Mouse (Mus musculus): ENCODE measurements at regions not wholly inside any gene's neighbourhood (a gene's known extent, or its start where the extent isn't known, plus 50 kb on each side); places are given as distances from the start of the nearest gene placed in this dataset.

DNA sequence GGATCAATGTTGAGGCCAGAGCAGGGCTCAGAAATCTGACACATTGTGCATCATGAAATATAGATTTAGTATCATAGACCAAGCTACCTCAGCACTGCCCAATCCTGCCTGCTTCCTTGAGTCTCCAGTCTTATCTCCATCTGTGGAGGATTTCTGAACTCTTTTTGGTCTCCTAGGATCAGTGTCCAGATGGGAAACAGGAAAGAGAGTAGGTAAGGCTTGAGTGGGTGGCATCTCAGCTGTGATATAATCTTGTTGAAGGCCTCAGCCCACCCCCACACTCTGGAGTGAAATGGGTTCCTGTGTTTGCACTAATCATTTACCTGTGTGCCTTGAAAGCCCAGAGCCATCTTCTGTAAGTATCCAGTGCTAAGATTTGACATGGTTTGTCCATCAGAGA, 74.3 kb upstream of the Aff3 start:
- H3K27me3 ChIP-seq, result no peaks in the 10 kb centered on the region
- no peak overlapping the region for H3K27ac ChIP-seq (replicated peaks)
- no peak overlapping the region for H3K4me3 ChIP-seq
- H3K36me3 ChIP-seq, result no peaks in the 10 kb centered on the region
- no peaks in the 10 kb centered on the region for H3K9me3 ChIP-seq
- ATAC-seq (replicated peaks), result no peak
- H3K4me1 ChIP-seq, result no peaks in the 10 kb centered on the region
- no peak overlapping the region for H3K4me2 ChIP-seq (replicated peaks)
- no peak overlapping the region for H3K9ac ChIP-seq (replicated peaks)

DNA sequence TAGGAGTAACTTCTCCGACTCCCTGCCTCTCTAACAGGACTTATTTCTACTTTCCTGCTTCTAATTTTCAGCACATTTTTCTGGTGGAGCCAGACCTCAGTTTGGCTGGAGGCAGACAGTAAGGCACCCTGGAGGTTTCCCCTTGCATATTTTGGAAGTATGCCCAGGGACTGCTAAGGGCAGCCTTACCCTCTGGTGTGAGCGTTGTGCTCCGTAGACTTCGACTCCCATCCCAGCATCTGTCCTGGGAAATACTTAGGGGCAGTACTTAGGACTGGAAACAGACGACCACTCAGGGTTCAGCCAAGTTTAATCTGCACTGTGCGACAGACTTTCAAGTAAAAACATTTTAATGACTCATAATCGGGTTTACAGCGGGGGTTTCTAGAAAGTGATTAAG, 71.0 kb upstream of the Aff3 start:
- Histone ChIP-seq H3K9me3 (no peaks in the 10 kb centered on the region), H3K36me3 (no peaks in the 10 kb centered on the region), H3K27ac (replicated peaks) (no peak overlapping the region), H3K9ac (replicated peaks) (no peak overlapping the region), H3K4me2 (replicated peaks) (no peak overlapping the region), H3K4me1 (peaks cover 5% of the 10 kb centered on the region; the same call in 1 of the 2 replicates), H3K4me3 (no peak overlapping the region), H3K27me3 (no peaks in the 10 kb centered on the region)
- 80% methylated on average over 8 of the region's 8 CpGs for WGBS
- ATAC-seq (replicated peaks), result no peak

DNA sequence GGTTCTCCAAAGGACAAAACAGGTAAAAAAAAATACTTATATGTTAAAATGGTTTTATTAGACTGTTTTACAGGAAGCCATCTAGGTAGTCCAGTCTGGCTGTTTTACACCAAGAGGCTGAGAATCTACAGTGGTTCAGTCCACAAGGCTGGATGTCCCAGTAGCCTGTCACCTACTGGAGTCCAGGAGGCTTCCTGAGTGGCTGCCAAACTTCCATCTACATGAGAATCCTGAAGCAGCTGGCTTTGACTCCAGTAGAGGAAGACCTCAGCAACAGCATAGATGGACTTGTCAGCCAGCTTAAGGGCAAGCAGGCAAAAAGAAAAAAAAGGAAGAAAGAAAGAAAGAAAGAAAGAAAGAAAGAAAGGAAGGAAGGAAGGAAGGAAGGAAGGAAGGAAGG, 68.4 kb upstream of the Aff3 start:
- Histone ChIP-seq H3K27ac (replicated peaks) (no peak overlapping the region), H3K9ac (replicated peaks) (no peak overlapping the region), H3K4me1 (peaks cover 27% of the 10 kb centered on the region), H3K9me3 (no peaks in the 10 kb centered on the region), H3K27me3 (no peaks in the 10 kb centered on the region), H3K36me3 (no peaks in the 10 kb centered on the region), H3K4me2 (replicated peaks) (no peak overlapping the region), H3K4me3 (no peak overlapping the region)
- no peak for ATAC-seq (replicated peaks)

DNA sequence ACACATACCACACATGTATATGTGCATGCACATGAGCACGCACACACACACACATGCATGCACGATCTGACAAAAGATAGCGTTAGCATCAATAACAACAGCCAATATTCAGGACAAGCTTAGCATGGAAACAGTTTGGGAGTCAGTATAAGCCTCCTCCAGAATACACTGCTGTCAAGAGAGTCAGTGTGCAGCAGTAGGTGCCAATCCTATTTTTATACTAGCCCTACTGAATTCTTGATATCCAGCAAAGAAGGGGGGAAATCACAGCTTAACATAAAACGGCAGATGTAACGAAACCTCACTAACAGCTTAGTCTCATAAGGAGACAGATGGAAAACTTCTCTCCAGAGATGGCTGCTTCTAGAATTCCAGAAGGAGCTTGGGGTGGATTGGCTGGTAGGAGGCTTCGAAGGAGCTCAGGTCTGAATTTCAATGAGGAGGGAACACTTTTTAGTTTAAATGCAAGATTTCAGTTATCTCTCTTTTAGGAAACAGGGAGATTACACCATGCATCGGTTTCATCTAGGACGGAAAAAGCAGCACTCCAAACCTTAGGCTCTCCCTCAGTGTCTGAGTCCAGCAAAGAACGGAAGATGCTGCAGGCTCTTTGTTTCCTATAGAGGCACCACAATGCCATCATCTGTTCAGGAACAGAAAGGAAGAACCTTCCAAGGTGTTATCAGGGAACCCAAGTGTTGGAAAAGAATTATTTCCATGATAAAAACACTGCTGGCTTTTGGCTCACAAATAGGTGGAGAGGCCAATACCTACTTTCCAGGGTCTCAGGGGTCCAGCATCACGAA, 65.4 kb upstream of the Aff3 start:
- no peaks in the 10 kb centered on the region for H3K9me3 ChIP-seq
- no peaks in the 10 kb centered on the region for H3K36me3 ChIP-seq
- H3K4me1 ChIP-seq, result peaks cover 27% of the 10 kb centered on the region
- peak overlapping the region; percentile 69 for H3K27ac ChIP-seq (replicated peaks)
- WGBS, result 71% methylated on average over 10 of the region's 10 CpGs
- H3K4me3 ChIP-seq, result no peak overlapping the region
- H3K9ac ChIP-seq (replicated peaks), result no peak overlapping the region
- no peak overlapping the region for H3K4me2 ChIP-seq (replicated peaks)
- peak; percentile 55 for ATAC-seq (replicated peaks)
- H3K27me3 ChIP-seq, result no peaks in the 10 kb centered on the region

DNA sequence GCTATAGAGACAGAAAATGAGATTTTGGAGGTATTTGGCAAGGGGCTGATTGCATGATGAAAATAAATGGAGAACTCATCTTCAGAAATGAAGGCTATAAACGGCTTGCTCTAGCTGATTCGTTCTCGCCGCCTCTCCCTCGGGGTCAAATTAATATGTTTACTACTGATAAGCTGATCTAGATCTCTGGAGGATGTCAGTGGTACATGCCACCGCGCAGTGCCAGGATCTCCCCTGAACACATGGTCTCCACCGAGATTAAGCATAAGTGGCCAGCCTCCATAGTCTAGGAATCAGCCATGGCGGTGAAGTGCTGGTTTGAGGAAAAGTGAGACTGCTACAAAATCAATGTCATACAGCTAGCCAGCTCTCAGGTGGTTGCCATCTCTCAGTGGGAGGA, 61.0 kb upstream of the Aff3 start:
- no peak for ATAC-seq (replicated peaks)

DNA sequence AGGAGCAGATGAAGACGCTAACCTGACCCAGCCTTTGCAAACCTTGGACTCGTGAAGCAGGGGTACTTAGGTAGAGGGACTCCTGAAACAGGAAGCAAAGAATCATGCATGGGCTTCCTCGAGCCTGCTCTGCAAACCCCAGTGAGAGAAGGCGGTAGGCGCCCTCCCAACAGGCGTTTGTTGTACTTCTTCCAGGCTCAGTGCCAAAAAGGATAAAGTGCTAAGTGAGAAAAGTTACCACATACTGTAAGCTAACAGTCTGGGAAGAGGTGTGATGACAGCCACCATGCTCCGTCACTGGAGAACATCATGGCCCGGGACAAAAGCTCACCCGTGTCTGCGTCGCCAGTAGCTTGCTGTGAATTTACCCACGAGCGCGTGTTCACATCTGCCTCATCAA, 59.9 kb upstream of the Aff3 start:
- no peak overlapping the region for H3K4me2 ChIP-seq (replicated peaks)
- H3K9ac ChIP-seq (replicated peaks), result no peak overlapping the region
- WGBS, result 91% methylated on average over 14 of the region's 14 CpGs
- no peaks in the 10 kb centered on the region for H3K27me3 ChIP-seq
- no peaks in the 10 kb centered on the region for H3K9me3 ChIP-seq
- H3K4me3 ChIP-seq, result no peak overlapping the region
- no peak for ATAC-seq (replicated peaks)
- H3K36me3 ChIP-seq, result no peaks in the 10 kb centered on the region
- no peak overlapping the region for H3K27ac ChIP-seq (replicated peaks)
- peaks cover 10% of the 10 kb centered on the region for H3K4me1 ChIP-seq

More for the DNA sequence above, 61.0 kb upstream of the Aff3 start:
- 91% methylated on average over 9 of the region's 9 CpGs for WGBS
- Histone ChIP-seq H3K27ac (replicated peaks) (no peak overlapping the region), H3K9me3 (no peaks in the 10 kb centered on the region), H3K36me3 (no peaks in the 10 kb centered on the region), H3K4me2 (replicated peaks) (no peak overlapping the region), H3K27me3 (no peaks in the 10 kb centered on the region), H3K9ac (replicated peaks) (no peak overlapping the region), H3K4me1 (peaks cover 22% of the 10 kb centered on the region), H3K4me3 (no peak overlapping the region)

DNA sequence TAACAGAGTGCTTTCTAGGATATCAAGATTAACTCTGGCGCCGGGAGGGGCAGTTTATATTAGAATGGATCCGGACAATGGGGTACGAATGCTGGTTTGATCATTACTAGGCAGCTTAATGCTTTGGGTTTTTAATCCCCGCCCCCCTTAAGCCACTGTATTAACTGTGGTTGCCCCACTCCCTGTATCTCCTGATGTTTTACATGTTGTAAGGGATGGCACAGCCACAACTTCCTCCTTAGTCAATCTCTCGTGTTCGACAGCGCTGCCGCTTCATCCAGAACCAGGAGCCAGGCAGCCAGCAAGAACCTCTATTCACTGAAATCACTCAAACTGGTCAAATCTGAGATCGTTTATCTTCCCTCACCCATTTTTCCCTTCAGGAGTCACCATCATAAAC, 57.4 kb upstream of the Aff3 start:
- no peak overlapping the region for H3K27ac ChIP-seq (replicated peaks)
- no peak overlapping the region for H3K4me2 ChIP-seq (replicated peaks)
- H3K9ac ChIP-seq (replicated peaks), result no peak overlapping the region
- WGBS, result 87% methylated on average over 10 of the region's 10 CpGs
- H3K4me3 ChIP-seq, result no peak overlapping the region
- no peak for ATAC-seq (replicated peaks)
- H3K9me3 ChIP-seq, result no peaks in the 10 kb centered on the region
- no peaks in the 10 kb centered on the region for H3K36me3 ChIP-seq
- H3K27me3 ChIP-seq, result no peaks in the 10 kb centered on the region
- H3K4me1 ChIP-seq, result no peaks in the 10 kb centered on the region

DNA sequence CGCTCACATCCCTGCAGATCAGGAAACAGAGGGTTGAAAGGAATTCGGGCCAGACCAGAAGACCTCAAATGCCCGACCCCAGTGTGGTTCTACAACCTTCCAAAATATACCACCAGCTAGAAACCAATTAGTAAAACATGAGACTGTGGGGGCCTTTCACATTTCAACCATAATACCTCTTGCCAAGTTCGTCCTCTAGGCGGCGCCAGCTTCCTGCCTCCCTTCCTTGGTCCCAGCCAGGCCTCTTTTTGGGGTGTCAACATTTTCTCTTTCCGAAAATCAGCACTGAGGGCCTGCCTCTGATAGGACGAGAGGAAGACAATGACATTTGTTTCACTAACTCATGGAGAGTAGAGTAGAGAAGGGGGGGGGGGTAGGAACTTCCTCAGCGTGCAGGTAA, 55.5 kb upstream of the Aff3 start:
- H3K4me3 ChIP-seq, result no peak overlapping the region
- 46% methylated on average over 9 of the region's 9 CpGs for WGBS

DNA sequence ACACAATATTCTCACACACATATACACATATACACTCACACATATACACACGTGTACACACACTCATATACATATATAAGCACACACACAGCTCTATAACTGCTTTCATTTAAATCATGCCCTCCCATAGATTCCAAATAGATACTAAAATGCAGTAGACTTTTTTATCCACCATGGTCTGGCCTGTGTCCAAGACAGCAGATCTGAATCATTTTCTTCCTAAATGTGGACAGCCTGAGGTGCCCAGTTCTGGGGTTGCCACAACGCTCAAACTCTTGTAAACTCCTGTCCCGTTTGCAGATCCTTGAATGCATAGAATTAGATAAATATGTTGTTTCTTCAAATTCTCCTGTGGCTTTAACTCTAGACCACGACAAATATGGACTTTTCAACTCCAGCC, 50.9 kb upstream of the Aff3 start:
- H3K27ac ChIP-seq (replicated peaks), result no peak overlapping the region
- ATAC-seq (replicated peaks), result no peak
- no peaks in the 10 kb centered on the region for H3K27me3 ChIP-seq
- no peak overlapping the region for H3K4me2 ChIP-seq (replicated peaks)
- no peak overlapping the region for H3K4me3 ChIP-seq
- WGBS, result 85% methylated on average over 4 of the region's 4 CpGs
- no peak overlapping the region for H3K9ac ChIP-seq (replicated peaks)
- H3K9me3 ChIP-seq, result no peaks in the 10 kb centered on the region
- no peaks in the 10 kb centered on the region for H3K36me3 ChIP-seq
- no peaks in the 10 kb centered on the region for H3K4me1 ChIP-seq

More for the DNA sequence above, 55.5 kb upstream of the Aff3 start:
- Histone ChIP-seq H3K36me3 (no peaks in the 10 kb centered on the region), H3K9ac (replicated peaks) (no peak overlapping the region), H3K4me2 (replicated peaks) (no peak overlapping the region), H3K4me1 (no peaks in the 10 kb centered on the region), H3K27ac (replicated peaks) (no peak overlapping the region), H3K27me3 (no peaks in the 10 kb centered on the region), H3K9me3 (no peaks in the 10 kb centered on the region)
- ATAC-seq (replicated peaks), result no peak

Data from forebrain, embryonic 15.5 days (tissue).